Mouse (Mus musculus) thymus, adult 2 months (tissue): ENCODE measurements around the gene Tgm2.

ENCODE experiments used
- CTCF ChIP-seq: fragments of 200-500 bp; IDR thresholded peaks from 2 replicates; pipeline ENCODE4 v1.5.1; 2012; ENCODE audit warnings: mild to moderate bottlenecking, control low read depth, low read length, moderate library complexity, borderline replicate concordance; ENCODE audit not compliant: control insufficient read depth, poor library complexity, insufficient read depth; ENCODE audit errors: extremely low read depth
- POLR2A ChIP-seq: fragments of 200-500 bp; IDR thresholded peaks from 2 replicates; pipeline ENCODE4 v1.6.1; 2012; ENCODE audit warnings: mild to moderate bottlenecking, low read length, control low read depth, moderate library complexity; ENCODE audit not compliant: control insufficient read depth, poor library complexity, insufficient read depth; ENCODE audit errors: extremely low read depth

- no peak for TF ChIP-seq POLR2A
- no peak for TF ChIP-seq CTCF
These were observed 3.3 kb downstream of the Tgm2 start for GRCm38 (mm10) chr2:158142981-158143380.
